Mouse (Mus musculus): Measurements from ENCODE around the gene Alpl.

- TF ChIP-seq EP300 (IDR thresholded peaks at IDR 0.05; ENCODE audit: low read depth) (no peak), CTCF (IDR thresholded peaks at IDR 0.05; ENCODE audit: low read depth) (no peak)
Measured at GRCm38 (mm10) chr4:137831598-137831997, 35.4 kb upstream of the Alpl start.

Measured in liver, embryonic 14.5 days (tissue).